Mouse (Mus musculus) CH12F3 (cell line): ENCODE data around the gene Cenpt.
"Not testable (repeated sequence)": the region's sequence is repeated elsewhere in the genome, so short reads cannot be mapped to it uniquely, and the experiment has no call there.

Experiments
- in situ Hi-C: fragments of 300-500 bp; cut with MboI; formaldehyde crosslinking; loops from 2 replicates; pipeline ENCODE4 v1.14.3; 2020; ENCODE audit warnings: low sequenced_read_pairs

The Cenpt gene

GRCm38 (mm10) chr8:105854715-105855216 lies 1.7 kb upstream of the Cenpt start, which contains the start of gene Thap11:
TSS of gene Thap11 (plus strand) at chr8:105855132.
- in situ Hi-C loops, result no loop called here

GRCm38 (mm10) chr8:105854303-105854702 lies 1.2 kb upstream of the Cenpt start:
- in situ Hi-C loops, result no loop called here

GRCm38 (mm10) chr8:105852146-105852729 lies 840 bp downstream of the Cenpt start:
- in situ Hi-C loops, result no loop called here

GRCm38 (mm10) chr8:105851651-105852143 lies 1.4 kb downstream of the Cenpt start:
- in situ Hi-C loops, result no loop called here

- in situ Hi-C loops, result no loop called here
These were observed 2.5 kb downstream of the Cenpt start for GRCm38 (mm10) chr8:105850611-105851010.

- in situ Hi-C loops, result no loop called here
These were observed 3.1 kb downstream of the Cenpt start for GRCm38 (mm10) chr8:105850014-105850413.

- in situ Hi-C loops, result no loop called here
These were observed 6.4 kb downstream of the Cenpt start for GRCm38 (mm10) chr8:105846678-105847077.

GRCm38 (mm10) chr8:105839209-105839608 lies 13.9 kb downstream of the Cenpt start:
- in situ Hi-C loops, result no loop called here

- in situ Hi-C loops, result no loop called here
These were observed 16.1 kb downstream of the Cenpt start for GRCm38 (mm10) chr8:105836991-105837390.

- in situ Hi-C loops, result no loop called here
These were observed 17.8 kb downstream of the Cenpt start for GRCm38 (mm10) chr8:105835318-105835717.

GRCm38 (mm10) chr8:105833740-105834139 lies 19.3 kb downstream of the Cenpt start:
- in situ Hi-C loops, result not testable (repeated sequence)

- in situ Hi-C loops, result no loop called here
These were observed 25.9 kb downstream of the Cenpt start, which contains the start of the genes Ranbp10 and Tsnaxip1 for GRCm38 (mm10) chr8:105826861-105827848. TSS of gene Ranbp10 (minus strand) at chr8:105827350. TSS of gene Tsnaxip1 (plus strand) at chr8:105827731.

- in situ Hi-C loops, result no loop called here
These were observed 26.7 kb downstream of the Cenpt start for GRCm38 (mm10) chr8:105826379-105826778.

GRCm38 (mm10) chr8:105825506-105825905 lies 27.6 kb downstream of the Cenpt start:
- in situ Hi-C loops, result no loop called here

- in situ Hi-C loops, result no loop called here
These were observed 32.2 kb downstream of the Cenpt start for GRCm38 (mm10) chr8:105820925-105821324.

GRCm38 (mm10) chr8:105819659-105820058 lies 33.4 kb downstream of the Cenpt start:
- in situ Hi-C loops, result no loop called here

GRCm38 (mm10) chr8:105813241-105813640 lies 39.8 kb downstream of the Cenpt start:
- in situ Hi-C loops, result no loop called here

GRCm38 (mm10) chr8:105812511-105812910 lies 40.6 kb downstream of the Cenpt start:
- in situ Hi-C loops, result no loop called here

GRCm38 (mm10) chr8:105811543-105811942 lies 41.5 kb downstream of the Cenpt start:
- in situ Hi-C loops, result no loop called here

- in situ Hi-C loops, result no loop called here
These were observed 42.0 kb downstream of the Cenpt start for GRCm38 (mm10) chr8:105811061-105811460.

GRCm38 (mm10) chr8:105810245-105810786 lies 42.8 kb downstream of the Cenpt start:
- in situ Hi-C loops, result no loop called here
